Mouse (Mus musculus) stomach, postnatal 0 days (tissue): ENCODE measurements around the gene Ctbp2.

ENCODE experiments used
- CTCF ChIP-seq: IDR thresholded peaks from 2 replicates; pipeline ENCODE4 v1.5.1; 2016; ENCODE audit warnings: antibody characterized with exemption, low read depth, mild to moderate bottlenecking, moderate library complexity
- EP300 ChIP-seq: optimal IDR thresholded peaks from 2 replicates; pipeline ENCODE3; 2016; ENCODE audit warnings: antibody characterized with exemption

GRCm38 (mm10) chr7:133154846-133155245, 30.7 kb upstream of the Ctbp2 start:
- TF ChIP-seq CTCF, result no peak
- TF ChIP-seq EP300, result no peak
